Mouse (Mus musculus): ENCODE measurements around the gene Mctp1. TPM values are rescaled to one million over a fixed set of nuclear protein-coding genes. Genes with fewer than 3 reads are reported as not detected.
A peak's percentile ranks its signal among the peaks of the same experiment; 100 is the strongest.

The Mctp1 gene
- total and polyA plus RNA-seq, 2 experiments, result 0.04 to 0.65 TPM

DNA sequence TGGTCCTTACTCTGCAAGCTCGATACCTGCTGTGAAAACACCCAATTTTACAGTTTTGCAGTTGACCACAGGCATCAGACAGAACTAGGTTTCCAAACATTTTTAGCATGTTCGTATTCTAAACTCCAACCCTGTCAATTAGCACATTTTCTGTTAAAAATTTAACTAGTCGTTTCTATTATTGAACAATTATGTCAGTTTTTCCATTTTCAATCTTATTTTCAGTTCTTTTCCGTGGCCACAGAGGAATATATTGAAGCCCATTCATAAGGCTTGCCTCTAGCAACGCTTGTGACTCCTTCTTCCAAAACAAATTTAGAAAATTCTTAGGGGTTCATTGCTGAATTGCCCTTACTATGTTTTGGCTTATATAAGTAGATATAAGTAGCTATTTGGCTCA is 456.4 kb downstream of the Mctp1 start:
- WGBS, result 68% methylated on average over 5 of the region's 5 CpGs
- H3K79me2 ChIP-seq (ENCODE audit: control insufficient read depth, insufficient read depth, low read length), result no peaks in the 10 kb centered on the region
- H3K4me3 ChIP-seq (ENCODE audit: insufficient read depth, low read depth, low read length), result no peak overlapping the region
- DNase-seq (ENCODE audit: extremely low read depth, low read depth, low spot score), result no peak
- H3K27me3 ChIP-seq (ENCODE audit: control insufficient read depth, insufficient read depth, low read length), result no peaks in the 10 kb centered on the region
- TF ChIP-seq CTCF (IDR thresholded peaks at IDR 0.05; ENCODE audit: low read depth, low read length) (no peak), POLR2A (IDR thresholded peaks at IDR 0.05; ENCODE audit: extremely low read depth, insufficient read depth, low read length) (no peak)
- no peak overlapping the region for H3K9ac ChIP-seq (ENCODE audit: low read depth, low read length)
- H3K27ac ChIP-seq (replicated peaks; ENCODE audit: insufficient read depth, low read depth, low read length), result no peak overlapping the region
- H3K4me1 ChIP-seq (ENCODE audit: control insufficient read depth, insufficient read depth, low read length), result no peaks in the 10 kb centered on the region
- no peaks in the 10 kb centered on the region for H3K36me3 ChIP-seq (ENCODE audit: control insufficient read depth, insufficient read depth, low read length)

DNA sequence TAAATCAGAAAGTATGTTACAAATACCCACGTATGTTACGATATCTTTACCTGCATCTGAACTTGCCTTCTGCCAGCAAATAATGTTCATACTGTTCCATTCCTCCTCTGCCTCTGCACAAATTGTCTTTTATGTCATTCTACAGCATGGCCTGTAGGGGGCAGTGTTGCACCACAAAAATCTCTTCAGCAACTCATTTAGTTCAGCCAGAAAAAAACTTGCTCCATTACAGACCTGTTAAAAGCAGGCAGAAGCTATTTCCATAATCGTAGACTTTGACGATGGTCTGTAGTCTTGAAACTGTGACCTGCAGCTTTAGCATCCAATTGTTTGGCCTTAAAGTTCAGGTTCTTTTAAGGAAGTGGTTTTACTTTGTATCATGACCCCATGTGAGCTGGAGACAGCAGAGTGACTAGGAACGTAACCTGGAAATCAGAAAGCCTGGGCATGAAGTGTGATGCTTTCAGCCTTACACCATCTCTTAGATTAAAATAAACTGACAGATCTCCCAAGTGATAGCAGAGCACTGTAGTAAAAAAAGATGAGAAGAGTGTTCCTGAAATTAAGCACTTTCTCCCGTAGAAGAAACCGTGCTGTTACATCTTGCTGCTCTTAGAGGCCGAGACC is 460.4 kb downstream of the Mctp1 start:
- H3K79me2 ChIP-seq (ENCODE audit: control insufficient read depth, insufficient read depth, low read length), result no peaks in the 10 kb centered on the region
- H3K4me3 ChIP-seq (ENCODE audit: insufficient read depth, low read depth, low read length), result no peak overlapping the region
- TF ChIP-seq POLR2A (IDR thresholded peaks at IDR 0.05; ENCODE audit: extremely low read depth, insufficient read depth, low read length) (no peak), CTCF (IDR thresholded peaks at IDR 0.05; ENCODE audit: low read depth, low read length) (peak; percentile 25; the same call in 1 of the 2 replicates)
- 51% methylated on average over 8 of the region's 8 CpGs for WGBS
- H3K36me3 ChIP-seq (ENCODE audit: control insufficient read depth, insufficient read depth, low read length), result no peaks in the 10 kb centered on the region
- H3K4me1 ChIP-seq (ENCODE audit: control insufficient read depth, insufficient read depth, low read length), result no peaks in the 10 kb centered on the region
- no peaks in the 10 kb centered on the region for H3K27me3 ChIP-seq (ENCODE audit: control insufficient read depth, insufficient read depth, low read length)
- no peak overlapping the region for H3K27ac ChIP-seq (replicated peaks; ENCODE audit: insufficient read depth, low read depth, low read length)
- no peak overlapping the region for H3K9ac ChIP-seq (ENCODE audit: low read depth, low read length)
- peak; percentile 39 for DNase-seq (ENCODE audit: extremely low read depth, low read depth, low spot score)

GRCm38 (mm10) chr13:76850412-76851054 is 466.2 kb downstream of the Mctp1 start:
- no peak overlapping the region for H3K4me3 ChIP-seq (ENCODE audit: insufficient read depth, low read depth, low read length)
- H3K79me2 ChIP-seq (ENCODE audit: control insufficient read depth, insufficient read depth, low read length), result no peaks in the 10 kb centered on the region
- H3K27ac ChIP-seq (replicated peaks; ENCODE audit: insufficient read depth, low read depth, low read length), result no peak overlapping the region
- no peak overlapping the region for H3K9ac ChIP-seq (ENCODE audit: low read depth, low read length)
- no peak for DNase-seq (ENCODE audit: extremely low read depth, low read depth, low spot score)
- no peaks in the 10 kb centered on the region for H3K36me3 ChIP-seq (ENCODE audit: control insufficient read depth, insufficient read depth, low read length)
- H3K27me3 ChIP-seq (ENCODE audit: control insufficient read depth, insufficient read depth, low read length), result no peaks in the 10 kb centered on the region
- no peak for TF ChIP-seq CTCF (IDR thresholded peaks at IDR 0.05; ENCODE audit: low read depth, low read length)
- TF ChIP-seq POLR2A (IDR thresholded peaks at IDR 0.05; ENCODE audit: extremely low read depth, insufficient read depth, low read length), result no peak
- no peaks in the 10 kb centered on the region for H3K4me1 ChIP-seq (ENCODE audit: control insufficient read depth, insufficient read depth, low read length)
- WGBS, result 60% methylated on average over 7 of the region's 7 CpGs

DNA sequence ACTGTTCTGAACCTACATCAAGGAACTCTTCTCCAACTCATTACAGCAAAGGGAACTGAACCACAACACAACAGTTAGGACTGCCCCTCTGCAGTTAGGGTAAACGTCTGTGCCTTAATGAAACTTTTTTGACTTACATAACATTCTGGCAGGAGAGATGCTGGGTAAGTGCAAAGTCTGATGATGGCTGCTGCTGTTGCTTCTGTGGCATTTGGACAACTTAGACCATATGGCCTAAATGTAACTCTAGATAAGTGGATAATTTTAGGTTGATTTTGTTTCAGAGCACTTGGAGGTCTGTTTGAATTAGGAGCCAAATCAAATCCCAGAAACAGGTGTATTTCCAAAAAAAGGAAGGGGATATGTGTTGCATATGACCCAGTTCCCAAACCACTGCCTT is 470.0 kb downstream of the Mctp1 start:
- no peak for TF ChIP-seq CTCF (IDR thresholded peaks at IDR 0.05; ENCODE audit: low read depth, low read length)
- TF ChIP-seq POLR2A (IDR thresholded peaks at IDR 0.05; ENCODE audit: extremely low read depth, insufficient read depth, low read length), result no peak
- no peak for DNase-seq (ENCODE audit: extremely low read depth, low read depth, low spot score)
- WGBS, result 46% methylated on average over 1 of the region's 1 CpGs
- Histone ChIP-seq H3K79me2 (ENCODE audit: control insufficient read depth, insufficient read depth, low read length) (no peaks in the 10 kb centered on the region), H3K4me3 (ENCODE audit: insufficient read depth, low read depth, low read length) (no peak overlapping the region), H3K27ac (replicated peaks; ENCODE audit: insufficient read depth, low read depth, low read length) (no peak overlapping the region), H3K4me1 (ENCODE audit: control insufficient read depth, insufficient read depth, low read length) (no peaks in the 10 kb centered on the region), H3K27me3 (ENCODE audit: control insufficient read depth, insufficient read depth, low read length) (no peaks in the 10 kb centered on the region), H3K9ac (ENCODE audit: low read depth, low read length) (no peak overlapping the region), H3K36me3 (ENCODE audit: control insufficient read depth, insufficient read depth, low read length) (no peaks in the 10 kb centered on the region)

DNA sequence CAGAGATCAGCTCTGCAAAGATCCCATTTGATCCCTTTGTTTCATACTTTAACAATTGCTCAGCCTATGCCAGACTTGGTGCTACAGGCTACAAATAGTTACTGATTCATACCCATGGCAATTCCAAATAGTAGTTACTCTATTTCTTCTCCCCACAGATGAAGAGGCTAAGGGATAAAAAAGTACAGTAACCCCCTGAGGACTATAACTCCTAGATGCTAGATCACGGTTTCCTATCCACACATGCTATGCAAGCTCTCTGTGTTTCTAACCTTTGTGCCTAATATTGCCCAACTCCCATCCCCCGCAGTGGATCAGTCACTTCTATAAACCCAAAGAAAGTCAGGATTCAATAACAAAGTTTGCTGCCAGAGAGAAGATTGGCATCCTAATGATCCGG is 470.7 kb downstream of the Mctp1 start:
- Histone ChIP-seq H3K4me3 (ENCODE audit: insufficient read depth, low read depth, low read length) (no peak overlapping the region), H3K79me2 (ENCODE audit: control insufficient read depth, insufficient read depth, low read length) (no peaks in the 10 kb centered on the region), H3K27me3 (ENCODE audit: control insufficient read depth, insufficient read depth, low read length) (no peaks in the 10 kb centered on the region), H3K9ac (ENCODE audit: low read depth, low read length) (no peak overlapping the region), H3K4me1 (ENCODE audit: control insufficient read depth, insufficient read depth, low read length) (no peaks in the 10 kb centered on the region), H3K27ac (replicated peaks; ENCODE audit: insufficient read depth, low read depth, low read length) (no peak overlapping the region), H3K36me3 (ENCODE audit: control insufficient read depth, insufficient read depth, low read length) (no peaks in the 10 kb centered on the region)
- TF ChIP-seq POLR2A (IDR thresholded peaks at IDR 0.05; ENCODE audit: extremely low read depth, insufficient read depth, low read length), result no peak
- no peak for TF ChIP-seq CTCF (IDR thresholded peaks at IDR 0.05; ENCODE audit: low read depth, low read length)
- DNase-seq (ENCODE audit: extremely low read depth, low read depth, low spot score), result no peak
- WGBS, result 44% methylated on average over 3 of the region's 3 CpGs

DNA sequence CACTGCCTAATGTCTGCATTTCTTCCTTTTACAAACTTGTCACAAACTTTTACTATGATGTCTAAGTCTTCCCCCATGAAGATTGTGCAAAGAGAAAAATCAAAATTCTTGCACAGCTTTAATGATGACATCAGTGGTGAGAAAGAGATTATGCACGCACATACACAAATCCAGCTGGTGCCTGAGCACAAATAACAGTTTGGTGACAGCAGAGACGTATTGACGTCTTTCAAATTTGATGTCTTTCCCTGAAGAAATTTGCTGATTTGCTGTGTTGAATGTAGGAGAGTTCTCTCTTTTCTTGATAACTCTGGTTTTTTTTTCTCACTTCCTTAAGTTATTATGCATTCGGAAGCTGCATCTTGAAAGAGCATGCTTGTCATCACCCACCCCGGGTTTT is 472.7 kb downstream of the Mctp1 start:
- no peak for TF ChIP-seq POLR2A (IDR thresholded peaks at IDR 0.05; ENCODE audit: extremely low read depth, insufficient read depth, low read length)
- no peak for TF ChIP-seq CTCF (IDR thresholded peaks at IDR 0.05; ENCODE audit: low read depth, low read length)
- H3K4me3 ChIP-seq (ENCODE audit: insufficient read depth, low read depth, low read length), result no peak overlapping the region
- no peaks in the 10 kb centered on the region for H3K4me1 ChIP-seq (ENCODE audit: control insufficient read depth, insufficient read depth, low read length)
- H3K79me2 ChIP-seq (ENCODE audit: control insufficient read depth, insufficient read depth, low read length), result no peaks in the 10 kb centered on the region
- no peaks in the 10 kb centered on the region for H3K27me3 ChIP-seq (ENCODE audit: control insufficient read depth, insufficient read depth, low read length)
- H3K27ac ChIP-seq (replicated peaks; ENCODE audit: insufficient read depth, low read depth, low read length), result no peak overlapping the region
- no peak overlapping the region for H3K9ac ChIP-seq (ENCODE audit: low read depth, low read length)
- no peak for DNase-seq (ENCODE audit: extremely low read depth, low read depth, low spot score)
- H3K36me3 ChIP-seq (ENCODE audit: control insufficient read depth, insufficient read depth, low read length), result no peaks in the 10 kb centered on the region
- WGBS, result 72% methylated on average over 5 of the region's 5 CpGs

All from liver, adult 2 months (tissue).